Mouse (Mus musculus): ENCODE results near the gene Tfpt. TPM values are rescaled to one million over a fixed set of nuclear protein-coding genes. Genes with fewer than 3 reads are reported as not detected.
A peak's percentile ranks its signal among the peaks of the same experiment; 100 is the strongest.

The Tfpt gene
- polyA plus RNA-seq, 1 experiment from 2014 or later = 14.6 TPM

DNA sequence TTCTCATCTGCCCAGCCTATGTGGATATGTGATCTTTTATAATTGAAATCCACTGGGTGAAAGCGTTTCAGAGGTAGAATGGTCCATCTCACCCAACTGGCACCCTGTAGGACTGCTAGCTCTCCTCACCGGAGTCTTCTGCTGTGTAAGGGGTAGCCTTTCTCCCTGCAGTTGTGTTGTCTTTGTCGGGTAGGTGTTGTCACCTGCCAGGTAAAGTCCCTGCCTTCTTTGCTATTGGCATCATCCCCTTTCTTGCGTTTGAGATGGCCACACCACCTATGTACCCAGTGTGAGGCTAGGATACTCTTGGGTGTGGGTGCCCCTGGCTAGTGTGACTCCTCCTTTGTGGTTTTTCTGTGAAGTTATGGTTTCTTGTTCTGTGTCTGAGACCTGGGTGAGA, 16.9 kb upstream of the Tfpt start:
- ATAC-seq (ENCODE audit: low FRiP score, low TSS enrichment) = no peak
- Histone ChIP-seq H3K36me3 (ENCODE audit: control insufficient read depth, insufficient read depth, low read length) (peaks cover 8% of the 10 kb centered on the region), H3K9me3 (ENCODE audit: control insufficient read depth, low read length) (no peaks in the 10 kb centered on the region), H3K4me1 (replicated peaks; ENCODE audit: control insufficient read depth, insufficient read depth) (peaks cover 10% of the 10 kb centered on the region), H3K4me3 (ENCODE audit: low read depth, low read length) (peak overlapping the region; percentile 99), H3K27me3 (ENCODE audit: control insufficient read depth, insufficient read depth, low read length) (no peaks in the 10 kb centered on the region), H3K27ac (replicated peaks) (no peak overlapping the region), H3K4me2 (replicated peaks; ENCODE audit: low read depth) (peak overlapping the region; percentile 80), H3K9ac (ENCODE audit: low read length) (peak overlapping the region; percentile 98)
- DNase-seq (ENCODE audit: low spot score) = no peak
- TF ChIP-seq EP300 (optimal IDR thresholded peaks at IDR 0.05) = no peak
- 45% methylated on average over 4 of the region's 4 CpGs for WGBS

DNA sequence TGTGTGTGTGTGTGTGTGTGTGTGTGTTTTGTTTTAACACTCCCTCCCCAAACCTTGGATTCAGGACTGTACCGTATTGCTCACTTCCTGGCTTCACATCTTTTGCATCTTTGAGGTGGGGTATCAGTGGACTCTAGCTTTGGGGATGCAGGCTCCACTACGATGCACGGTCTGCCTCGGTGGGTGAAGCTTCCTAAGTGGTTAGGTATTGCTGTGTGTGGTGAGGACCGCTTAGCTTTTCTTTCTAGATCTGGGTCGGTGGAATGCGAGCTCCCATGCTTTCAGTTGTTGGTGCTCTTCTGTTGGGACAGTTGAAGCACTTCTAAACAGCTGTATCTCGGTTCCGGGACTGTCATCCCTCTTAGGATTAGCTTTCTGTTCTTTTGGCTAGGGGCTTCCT, 16.5 kb upstream of the Tfpt start:
- Histone ChIP-seq H3K4me3 (ENCODE audit: low read depth, low read length) (peak overlapping the region; percentile 99), H3K9ac (ENCODE audit: low read length) (peak overlapping the region; percentile 98), H3K4me2 (replicated peaks; ENCODE audit: low read depth) (peak overlapping the region; percentile 80), H3K27ac (replicated peaks) (peak overlapping the region; percentile 99; the same call in 1 of the 2 replicates), H3K36me3 (ENCODE audit: control insufficient read depth, insufficient read depth, low read length) (peaks cover 4% of the 10 kb centered on the region), H3K9me3 (ENCODE audit: control insufficient read depth, low read length) (no peaks in the 10 kb centered on the region), H3K27me3 (ENCODE audit: control insufficient read depth, insufficient read depth, low read length) (no peaks in the 10 kb centered on the region), H3K4me1 (replicated peaks; ENCODE audit: control insufficient read depth, insufficient read depth) (peaks cover 10% of the 10 kb centered on the region)
- DNase-seq (ENCODE audit: low spot score) (no peak), ATAC-seq (ENCODE audit: low FRiP score, low TSS enrichment) (no peak)
- no peak for TF ChIP-seq EP300 (optimal IDR thresholded peaks at IDR 0.05)
- no peak for TF ChIP-seq CTCF (IDR thresholded peaks at IDR 0.05; ENCODE audit: low read depth)
- WGBS = 7% methylated on average over 9 of the region's 9 CpGs

DNA sequence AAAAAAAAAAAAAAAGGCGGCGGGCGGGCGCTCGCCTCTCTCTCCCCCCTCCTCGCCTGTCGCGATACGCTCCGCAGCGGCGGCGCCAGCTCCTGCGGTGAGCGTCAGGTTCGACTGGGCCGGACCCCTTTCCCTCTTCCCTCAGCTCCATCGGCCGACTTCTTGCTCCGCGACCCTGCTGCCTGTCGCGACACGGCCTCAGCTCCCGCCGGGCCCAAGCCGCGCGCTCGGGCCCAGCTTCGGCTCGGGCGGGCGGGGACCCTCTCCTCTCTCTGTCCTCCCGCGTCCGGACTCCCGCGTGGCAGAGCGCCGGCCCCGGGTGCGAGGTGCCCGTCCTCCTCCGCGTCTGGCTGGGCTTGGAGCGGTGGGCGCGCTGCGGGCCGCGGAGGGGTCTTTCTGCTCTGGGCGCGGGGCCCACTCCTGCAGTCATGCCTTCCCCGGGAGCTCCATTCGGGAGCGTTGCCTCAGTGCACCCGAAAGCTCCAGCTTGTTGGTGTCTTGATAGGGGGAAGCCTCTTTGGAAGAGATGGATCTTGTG, 15.8 kb upstream of the Tfpt start:
- Histone ChIP-seq H3K4me2 (replicated peaks; ENCODE audit: low read depth) (peak overlapping the region; percentile 80), H3K9me3 (ENCODE audit: control insufficient read depth, low read length) (no peaks in the 10 kb centered on the region), H3K4me3 (ENCODE audit: low read depth, low read length) (peak overlapping the region; percentile 99), H3K36me3 (ENCODE audit: control insufficient read depth, insufficient read depth, low read length) (peaks cover 6% of the 10 kb centered on the region; the same call in 1 of the 2 replicates), H3K27ac (replicated peaks) (peak overlapping the region; percentile 99), H3K27me3 (ENCODE audit: control insufficient read depth, insufficient read depth, low read length) (no peaks in the 10 kb centered on the region), H3K9ac (ENCODE audit: low read length) (peak overlapping the region; percentile 98), H3K4me1 (replicated peaks; ENCODE audit: control insufficient read depth, insufficient read depth) (peaks cover 10% of the 10 kb centered on the region)
- 1% methylated on average over 50 of the region's 58 CpGs for WGBS
- DNase-seq (ENCODE audit: low spot score) (no peak), ATAC-seq (ENCODE audit: low FRiP score, low TSS enrichment) (no peak)
- TF ChIP-seq CTCF (IDR thresholded peaks at IDR 0.05; ENCODE audit: low read depth) (no peak), EP300 (optimal IDR thresholded peaks at IDR 0.05) (no peak)

DNA sequence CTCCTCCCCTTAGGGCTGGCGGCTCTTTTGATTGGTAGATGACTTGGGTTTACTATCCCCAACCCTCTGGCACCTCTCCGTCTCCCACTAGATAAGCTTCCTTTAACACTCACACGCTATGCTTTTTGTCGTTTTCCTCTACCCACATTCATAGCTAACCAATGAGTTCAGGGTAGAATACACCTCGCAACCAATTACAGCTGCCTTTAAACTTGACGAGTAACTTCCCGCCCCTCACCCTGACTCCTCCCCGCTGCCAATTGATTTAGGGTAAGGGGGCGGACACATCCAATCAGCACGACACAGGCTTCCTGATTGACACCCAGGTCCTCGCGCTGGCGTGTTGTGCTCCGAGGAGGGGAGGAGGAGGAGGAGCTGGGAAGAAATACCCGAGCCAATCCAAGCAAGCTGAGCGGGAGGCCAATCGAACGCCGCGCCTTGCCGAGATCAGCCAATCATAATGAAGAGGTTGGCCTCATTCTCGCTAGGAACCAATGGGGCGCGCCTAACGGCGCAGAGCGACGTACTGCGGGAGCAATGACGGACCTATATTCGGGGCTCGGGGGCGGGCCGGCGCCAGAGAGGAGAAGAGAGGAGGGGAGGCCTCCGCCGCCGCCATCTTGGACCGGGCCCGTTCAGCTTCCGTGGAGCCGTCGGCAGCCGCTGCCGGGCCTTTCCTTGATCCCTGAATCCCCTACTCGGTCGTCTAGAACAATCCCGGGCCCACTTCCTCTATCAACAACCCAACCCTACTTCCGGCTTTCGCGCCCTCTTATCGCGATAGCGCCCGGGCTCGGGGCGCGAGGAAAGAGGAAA, 15.2 kb upstream of the Tfpt start, which contains the start of gene Cnot3:
Gene Cnot3 (plus strand): TSS at position 597 of the 816 bp plus-strand sequence.
- peak within 1 kb of the TSS; percentile 98 for H3K9ac ChIP-seq (ENCODE audit: low read length)
- DNase-seq (ENCODE audit: low spot score) = peak; percentile 98
- WGBS = under 1% methylated on average over 53 of the region's 58 CpGs
- peaks cover 11% of the 10 kb centered on the region; the same call in 1 of the 2 replicates for H3K36me3 ChIP-seq (ENCODE audit: control insufficient read depth, insufficient read depth, low read length)
- TF ChIP-seq EP300 (optimal IDR thresholded peaks at IDR 0.05) (peak; percentile 95), CTCF (IDR thresholded peaks at IDR 0.05; ENCODE audit: low read depth) (no peak)
- H3K9me3 ChIP-seq (ENCODE audit: control insufficient read depth, low read length) = no peaks in the 10 kb centered on the region
- peak within 1 kb of the TSS; percentile 99 for H3K4me3 ChIP-seq (ENCODE audit: low read depth, low read length)
- H3K27me3 ChIP-seq (ENCODE audit: control insufficient read depth, insufficient read depth, low read length) = no peaks in the 10 kb centered on the region
- peak within 1 kb of the TSS; percentile 80 for H3K4me2 ChIP-seq (replicated peaks; ENCODE audit: low read depth)
- peak; percentile 98 for ATAC-seq (ENCODE audit: low FRiP score, low TSS enrichment)
- H3K27ac ChIP-seq (replicated peaks) = peak within 1 kb of the TSS; percentile 99
- H3K4me1 ChIP-seq (replicated peaks; ENCODE audit: control insufficient read depth, insufficient read depth) = peaks cover 10% of the 10 kb centered on the region

DNA sequence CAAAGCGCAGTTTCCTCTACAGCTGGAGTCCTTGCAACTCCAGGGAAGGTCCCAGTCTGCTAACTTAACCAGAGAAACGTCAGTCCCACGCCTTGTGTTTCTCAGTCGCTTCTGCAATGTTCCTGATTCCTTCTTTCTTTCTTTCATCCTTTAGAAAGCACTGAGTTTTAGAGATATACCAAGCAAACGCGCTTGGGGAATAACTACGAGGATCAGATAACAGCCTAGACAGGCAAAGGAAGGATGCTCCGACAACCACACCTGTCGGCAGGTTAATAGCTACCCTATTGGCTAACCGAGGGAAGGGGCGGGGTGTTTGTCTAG, 14.6 kb upstream of the Tfpt start:
- Histone ChIP-seq H3K9ac (ENCODE audit: low read length) (no peak overlapping the region), H3K4me2 (replicated peaks; ENCODE audit: low read depth) (peak overlapping the region; percentile 42), H3K4me1 (replicated peaks; ENCODE audit: control insufficient read depth, insufficient read depth) (peaks cover 10% of the 10 kb centered on the region), H3K4me3 (ENCODE audit: low read depth, low read length) (peak overlapping the region; percentile 41), H3K36me3 (ENCODE audit: control insufficient read depth, insufficient read depth, low read length) (peaks cover 14% of the 10 kb centered on the region; the same call in 1 of the 2 replicates), H3K27ac (replicated peaks) (peak overlapping the region; percentile 49; the same call in 1 of the 2 replicates), H3K27me3 (ENCODE audit: control insufficient read depth, insufficient read depth, low read length) (no peaks in the 10 kb centered on the region), H3K9me3 (ENCODE audit: control insufficient read depth, low read length) (no peaks in the 10 kb centered on the region)
- no peak for ATAC-seq (ENCODE audit: low FRiP score, low TSS enrichment)
- WGBS = under 1% methylated on average over 11 of the region's 11 CpGs
- DNase-seq (ENCODE audit: low spot score) = no peak
- TF ChIP-seq CTCF (IDR thresholded peaks at IDR 0.05; ENCODE audit: low read depth) (no peak), EP300 (optimal IDR thresholded peaks at IDR 0.05) (no peak)

DNA sequence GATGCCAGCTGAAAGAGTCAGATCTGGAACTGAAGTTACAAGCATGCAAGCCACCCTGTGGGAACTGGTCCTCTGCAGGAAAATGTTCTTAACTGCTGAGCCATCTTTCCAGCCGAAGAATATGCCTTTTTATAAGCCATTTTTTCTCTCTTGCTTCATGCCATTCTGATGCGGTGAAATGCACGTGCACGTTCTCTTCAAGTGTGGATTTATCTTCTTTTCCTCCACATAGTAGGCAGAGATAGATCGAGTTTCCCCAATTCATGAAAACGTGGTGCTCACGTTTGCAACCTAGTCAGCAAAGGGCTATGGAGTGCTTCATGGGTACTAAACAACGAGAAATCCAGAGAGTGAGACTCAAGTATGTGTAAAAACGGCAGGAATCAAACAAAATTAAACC, 14.1 kb upstream of the Tfpt start:
- Histone ChIP-seq H3K36me3 (ENCODE audit: control insufficient read depth, insufficient read depth, low read length) (peaks cover 14% of the 10 kb centered on the region; the same call in 1 of the 2 replicates), H3K27me3 (ENCODE audit: control insufficient read depth, insufficient read depth, low read length) (no peaks in the 10 kb centered on the region), H3K9me3 (ENCODE audit: control insufficient read depth, low read length) (no peaks in the 10 kb centered on the region), H3K9ac (ENCODE audit: low read length) (no peak overlapping the region), H3K4me1 (replicated peaks; ENCODE audit: control insufficient read depth, insufficient read depth) (peaks cover 10% of the 10 kb centered on the region), H3K4me3 (ENCODE audit: low read depth, low read length) (peak overlapping the region; percentile 41; the same call in 1 of the 2 replicates), H3K27ac (replicated peaks) (no peak overlapping the region), H3K4me2 (replicated peaks; ENCODE audit: low read depth) (peak overlapping the region; percentile 42)
- ATAC-seq (ENCODE audit: low FRiP score, low TSS enrichment) (no peak), DNase-seq (ENCODE audit: low spot score) (no peak)
- WGBS = 19% methylated on average over 9 of the region's 9 CpGs
- TF ChIP-seq CTCF (IDR thresholded peaks at IDR 0.05; ENCODE audit: low read depth) (no peak), EP300 (optimal IDR thresholded peaks at IDR 0.05) (no peak)
